Mouse (Mus musculus): ENCODE results near the gene Tmem220.

Gene Tmem220

GRCm38 (mm10) chr11:67062726-67063125 lies 37.8 kb downstream of the Tmem220 start:
- DNase-seq (ENCODE audit: low spot score), result no peak

GRCm38 (mm10) chr11:67067741-67068140 lies 42.8 kb downstream of the Tmem220 start:
- DNase-seq (ENCODE audit: low spot score), result no peak

- DNase-seq (ENCODE audit: low spot score), result no peak
Measured at GRCm38 (mm10) chr11:67072615-67073130, 47.7 kb downstream of the Tmem220 start.

DNA sequence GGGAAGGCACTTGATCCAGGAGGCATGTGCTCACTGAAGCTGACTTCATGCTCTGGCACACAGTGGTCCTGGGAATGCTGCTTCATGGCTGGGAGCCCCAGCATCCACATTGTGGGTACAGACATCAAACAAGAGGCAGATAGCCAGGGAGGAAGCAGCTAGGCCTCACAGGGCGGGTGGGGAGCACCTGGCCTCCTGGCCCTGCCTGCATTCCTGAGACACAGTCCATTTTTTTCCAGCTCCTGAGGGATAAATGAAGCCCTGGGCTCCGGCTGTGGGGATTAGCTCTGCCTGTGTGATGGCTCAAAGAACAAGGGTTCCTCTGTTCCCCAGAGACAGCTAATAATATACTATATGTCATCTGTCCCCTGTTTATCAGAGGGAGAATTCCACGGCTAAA lies 50.1 kb downstream of the Tmem220 start:
- DNase-seq (ENCODE audit: low spot score), result no peak

GRCm38 (mm10) chr11:67076781-67077180 lies 51.8 kb downstream of the Tmem220 start:
- DNase-seq (ENCODE audit: low spot score), result no peak

DNA sequence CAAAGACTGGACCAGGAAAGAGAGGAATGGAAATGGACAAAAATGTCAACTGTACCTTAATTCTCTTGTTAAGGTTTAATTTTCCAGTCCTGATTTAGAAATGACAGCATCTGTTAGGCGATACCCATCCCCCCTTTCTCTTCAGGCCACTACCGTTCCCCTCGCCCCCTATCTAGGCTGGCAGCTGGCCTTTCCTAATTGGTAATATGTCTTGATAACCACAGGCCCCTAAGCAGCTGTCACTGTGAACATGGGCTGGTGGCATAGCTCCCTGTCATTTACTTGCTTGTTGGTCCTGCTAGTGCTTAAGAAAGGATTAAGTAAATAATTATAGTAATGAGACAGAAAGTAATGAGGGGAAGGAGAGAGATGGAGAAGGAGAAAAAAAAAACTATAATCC lies 52.5 kb downstream of the Tmem220 start:
- DNase-seq (ENCODE audit: low spot score), result no peak

GRCm38 (mm10) chr11:67078000-67078399 lies 53.0 kb downstream of the Tmem220 start, which contains the start of gene Myh3:
TSS of gene Myh3 (plus strand) at chr11:67078300.
- no peak for DNase-seq (ENCODE audit: low spot score)

DNA sequence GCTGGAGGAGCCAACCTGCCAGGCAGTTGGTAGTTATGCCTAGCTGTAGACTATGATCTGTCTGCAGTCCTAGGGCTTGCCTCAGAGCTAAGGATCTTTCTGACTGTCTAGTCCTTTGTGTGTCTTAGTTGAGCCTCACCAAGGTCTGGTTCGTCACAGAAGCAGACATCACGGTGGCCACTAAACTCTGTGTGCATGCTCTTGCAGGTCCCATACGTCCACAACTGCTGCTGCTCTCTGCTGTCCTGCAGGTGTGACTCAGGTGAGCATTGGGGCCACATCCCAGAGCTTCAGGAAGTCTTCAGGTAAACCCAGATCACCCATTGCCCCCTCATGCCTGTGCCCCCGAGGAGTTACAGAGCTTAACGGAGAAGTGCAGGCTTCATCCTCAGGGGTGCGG lies 53.9 kb downstream of the Tmem220 start:
- DNase-seq (ENCODE audit: low spot score), result no peak

DNA sequence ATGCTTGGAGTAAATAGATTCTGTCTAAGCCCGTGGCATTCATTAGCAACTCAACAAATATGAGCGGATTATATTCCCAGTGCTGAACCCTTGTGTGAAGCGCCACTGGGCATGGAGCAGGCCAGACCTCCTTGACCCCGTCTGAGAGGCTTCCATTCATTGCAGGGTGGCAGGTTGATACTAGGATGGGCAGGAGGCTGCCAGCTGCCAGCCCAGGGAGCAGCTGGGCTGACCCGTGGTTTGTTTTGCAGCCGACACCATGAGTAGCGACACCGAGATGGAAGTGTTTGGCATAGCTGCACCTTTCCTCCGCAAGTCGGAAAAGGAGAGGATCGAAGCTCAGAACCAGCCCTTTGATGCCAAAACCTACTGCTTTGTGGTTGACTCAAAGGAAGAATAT lies 54.8 kb downstream of the Tmem220 start:
- no peak for DNase-seq (ENCODE audit: low spot score)

GRCm38 (mm10) chr11:67080168-67080567 lies 55.2 kb downstream of the Tmem220 start:
- DNase-seq (ENCODE audit: low spot score), result peak; percentile 57

DNA sequence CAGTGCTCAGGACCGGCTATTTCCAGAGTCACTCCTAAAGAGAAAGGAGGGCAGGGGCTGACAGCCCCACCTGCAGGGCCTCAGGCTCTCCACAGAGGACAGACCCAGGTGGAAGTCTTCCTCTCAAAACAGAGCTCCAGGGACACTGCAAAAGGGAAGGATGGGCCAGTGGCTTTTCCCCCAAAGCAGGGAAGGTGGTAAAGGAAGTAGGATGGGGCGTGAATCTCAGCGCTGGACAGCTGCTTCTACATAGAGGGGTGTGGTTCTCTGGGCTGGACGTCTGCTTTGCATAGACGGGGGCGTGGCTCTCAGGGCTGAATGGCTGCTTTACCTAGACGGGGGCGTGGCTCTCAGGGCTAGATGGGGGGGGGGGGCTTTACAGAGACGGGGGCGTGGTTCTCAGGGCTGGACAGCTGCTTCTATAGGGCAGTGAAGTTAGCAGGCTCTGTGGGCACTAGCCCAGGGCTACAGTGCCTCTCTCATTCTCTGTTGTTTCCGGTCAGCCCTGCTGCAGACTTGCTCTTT lies 56.2 kb downstream of the Tmem220 start:
- DNase-seq (ENCODE audit: low spot score), result no peak

GRCm38 (mm10) chr11:67082188-67082587 lies 57.2 kb downstream of the Tmem220 start:
- no peak for DNase-seq (ENCODE audit: low spot score)

DNA sequence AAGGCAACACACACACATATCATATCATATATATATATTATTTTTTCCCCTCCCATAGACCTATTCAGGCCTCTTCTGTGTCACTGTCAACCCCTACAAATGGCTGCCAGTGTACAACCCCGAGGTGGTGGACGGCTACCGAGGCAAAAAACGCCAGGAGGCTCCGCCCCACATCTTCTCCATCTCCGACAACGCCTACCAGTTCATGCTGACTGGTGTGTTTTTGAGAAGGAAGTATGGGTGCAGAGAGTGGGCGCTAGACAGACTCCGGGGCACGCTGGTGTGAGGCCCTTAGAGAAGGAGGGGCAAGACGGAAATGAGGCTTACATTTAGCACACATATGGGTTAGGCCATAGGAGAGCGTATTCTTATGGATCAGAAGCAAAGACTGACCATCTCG lies 57.8 kb downstream of the Tmem220 start:
- DNase-seq (ENCODE audit: low spot score), result no peak

DNA sequence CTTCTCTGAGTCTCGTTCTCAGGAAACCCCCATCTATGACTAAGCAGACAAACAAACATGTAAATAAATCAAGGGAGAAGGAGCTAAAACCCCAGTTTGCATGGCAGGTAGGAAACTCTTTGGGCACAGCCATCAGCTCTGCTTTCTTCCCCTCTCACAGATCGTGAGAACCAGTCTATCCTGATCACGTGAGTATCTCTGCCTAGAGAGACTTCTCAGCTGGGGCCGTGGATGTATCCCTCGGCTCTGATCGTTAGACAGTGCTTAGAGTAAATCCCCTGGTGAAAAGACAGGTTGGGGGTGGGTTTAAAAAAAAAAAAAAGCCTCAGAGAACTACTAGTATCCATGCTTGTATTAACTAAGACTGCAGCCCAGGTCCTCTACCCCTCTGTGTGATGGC lies 58.3 kb downstream of the Tmem220 start:
- no peak for DNase-seq (ENCODE audit: low spot score)

GRCm38 (mm10) chr11:67083712-67084340 lies 58.9 kb downstream of the Tmem220 start:
- no peak for DNase-seq (ENCODE audit: low spot score)

All from urinary bladder, postnatal 25 days (tissue).